Mouse (Mus musculus) cerebellum, postnatal 25 days (tissue): ENCODE data around the gene Rbpjl.

Source experiments
- DNase-seq, 2 experiments: peaks; one replicate each; pipeline ENCODE4 v3.0.0; 2021; ENCODE audit warnings: mixed read lengths in 2 of 2

The Rbpjl gene

DNA sequence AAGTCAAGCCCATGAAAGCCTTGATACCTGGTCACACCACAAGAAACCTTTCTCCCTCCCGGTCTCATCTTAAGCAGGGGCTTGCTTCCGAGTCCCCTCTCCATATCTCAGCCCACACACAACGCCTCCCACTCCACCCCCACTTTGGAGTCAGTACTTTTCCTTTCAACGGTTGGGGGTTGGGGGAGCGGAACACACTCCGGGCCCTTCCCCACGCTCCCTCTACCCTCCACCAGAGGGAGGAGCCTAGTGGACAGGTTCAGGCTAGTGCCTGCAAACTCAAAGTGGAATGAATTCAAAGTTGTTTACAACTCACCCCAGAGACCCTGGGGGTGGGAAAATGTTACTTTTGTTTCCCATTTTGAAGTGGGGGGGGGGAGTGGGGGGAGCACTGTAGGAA, 27.8 kb downstream of the Rbpjl start:
- no peak for DNase-seq

DNA sequence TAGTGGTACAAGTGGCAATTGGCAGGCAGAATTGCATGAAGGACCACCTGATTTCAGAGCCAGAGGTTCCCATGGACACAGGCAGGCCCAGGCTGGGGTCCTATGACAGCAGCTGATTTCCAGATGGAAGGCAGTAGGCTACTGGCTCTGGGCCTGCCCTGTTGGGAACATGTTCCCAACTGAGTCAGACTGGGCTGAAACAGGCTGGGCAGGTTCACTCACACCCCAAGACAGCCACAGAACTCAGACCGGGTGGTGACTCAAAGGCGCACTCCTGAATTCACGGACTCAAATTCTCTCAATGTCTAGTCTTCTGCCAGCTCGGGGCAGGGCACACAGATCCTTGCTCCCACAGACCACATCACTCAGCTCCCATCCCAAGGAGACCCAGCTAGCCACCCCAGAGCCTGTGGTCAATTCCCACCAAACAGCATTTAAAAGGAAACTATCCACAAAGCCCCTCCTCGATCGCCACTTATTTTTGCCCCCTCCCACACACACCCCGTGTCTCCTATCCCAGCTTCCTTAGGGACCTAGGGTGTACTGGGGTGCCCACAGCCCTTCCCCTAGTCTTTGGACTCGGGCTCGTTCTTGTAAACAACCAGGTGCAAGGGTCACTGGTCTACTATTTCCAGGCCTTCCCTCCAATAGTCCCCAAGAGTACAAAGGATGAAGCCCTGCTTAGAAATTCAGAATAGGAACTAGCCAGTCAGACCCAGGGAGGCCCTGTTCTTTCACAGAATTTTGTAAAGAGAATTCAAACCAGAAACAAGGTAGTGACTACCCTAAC, 28.9 kb downstream of the Rbpjl start:
- DNase-seq = no peak

DNA sequence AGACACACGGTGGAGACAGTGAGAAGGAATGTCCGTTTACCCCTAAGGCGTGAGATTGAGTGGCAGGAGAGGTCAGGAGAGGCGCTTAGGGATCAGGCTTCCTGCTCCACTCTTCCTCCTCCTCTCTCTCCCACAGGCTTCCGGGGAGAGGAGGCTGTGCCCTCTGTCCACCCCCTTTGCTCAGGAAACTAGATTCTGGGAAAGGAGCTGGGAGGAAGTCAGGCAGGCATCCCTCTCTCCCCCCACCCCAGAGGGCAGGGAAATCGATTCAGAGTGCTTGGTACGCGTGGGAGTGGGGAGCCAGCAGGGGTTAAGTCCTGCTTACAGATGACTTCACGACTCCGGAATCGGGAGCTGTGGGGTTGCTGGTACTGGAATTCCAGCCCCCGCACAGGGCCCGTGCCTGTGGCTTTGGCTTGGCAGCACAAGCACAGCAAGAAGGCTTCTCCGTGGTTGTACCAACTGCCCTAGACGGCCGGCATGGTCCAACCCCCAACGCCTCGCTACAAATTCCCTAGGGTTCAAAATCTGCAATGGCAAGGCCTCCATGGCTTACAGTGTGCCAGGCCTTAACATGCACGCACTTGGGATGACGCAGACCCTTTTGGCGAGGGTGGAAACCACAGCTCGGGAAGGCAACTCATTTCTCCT, 29.7 kb downstream of the Rbpjl start:
- DNase-seq = no peak

DNA sequence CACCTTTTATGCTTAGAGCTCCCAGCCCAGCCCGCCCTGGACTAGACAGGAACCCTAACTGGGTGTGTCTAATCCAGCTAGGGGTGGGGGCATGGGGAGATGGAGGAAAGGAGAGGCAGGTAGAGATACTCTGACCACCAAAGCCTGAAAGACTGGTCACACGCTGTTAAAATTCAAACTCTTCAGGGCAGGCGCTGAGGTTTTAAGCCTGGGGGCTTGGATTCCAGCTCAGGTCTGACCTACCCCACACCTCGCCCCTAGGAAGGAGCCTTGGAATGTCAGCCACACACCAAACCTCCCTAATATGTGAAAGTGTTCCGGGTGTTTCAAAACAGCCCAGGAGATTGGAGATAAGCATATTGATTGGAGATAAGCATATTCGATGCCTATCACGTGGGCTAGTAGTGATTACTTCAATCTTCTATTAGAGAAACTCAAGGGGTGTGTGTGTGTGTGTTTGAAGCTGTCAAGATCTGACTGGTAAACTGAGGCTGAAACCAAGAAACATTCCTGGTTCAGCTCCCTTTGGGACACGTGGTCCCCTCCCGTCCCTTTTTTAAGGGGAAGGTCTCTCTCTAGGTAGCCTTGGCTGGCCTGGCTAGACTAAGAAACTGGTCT, 30.4 kb downstream of the Rbpjl start:
- DNase-seq = no peak

DNA sequence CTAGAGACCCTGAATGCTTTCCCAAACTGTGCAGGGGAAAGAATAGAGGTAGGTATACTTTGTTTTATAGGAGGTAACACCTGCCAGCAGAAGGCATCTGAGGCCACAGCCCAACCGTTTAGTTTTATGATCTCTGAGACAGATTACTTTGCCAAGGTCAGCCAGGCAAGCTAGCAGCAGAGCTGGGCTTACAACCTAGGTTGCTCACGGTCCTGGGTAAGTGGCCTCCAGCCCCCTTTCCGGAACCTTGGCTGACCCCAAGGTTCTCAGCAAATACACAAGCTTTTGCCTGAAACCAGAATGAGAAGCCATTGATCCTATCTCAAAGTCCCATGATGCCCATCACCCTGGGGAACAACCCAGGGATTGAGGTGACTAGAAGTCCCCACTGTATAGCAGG, 31.7 kb downstream of the Rbpjl start:
- DNase-seq = no peak

DNA sequence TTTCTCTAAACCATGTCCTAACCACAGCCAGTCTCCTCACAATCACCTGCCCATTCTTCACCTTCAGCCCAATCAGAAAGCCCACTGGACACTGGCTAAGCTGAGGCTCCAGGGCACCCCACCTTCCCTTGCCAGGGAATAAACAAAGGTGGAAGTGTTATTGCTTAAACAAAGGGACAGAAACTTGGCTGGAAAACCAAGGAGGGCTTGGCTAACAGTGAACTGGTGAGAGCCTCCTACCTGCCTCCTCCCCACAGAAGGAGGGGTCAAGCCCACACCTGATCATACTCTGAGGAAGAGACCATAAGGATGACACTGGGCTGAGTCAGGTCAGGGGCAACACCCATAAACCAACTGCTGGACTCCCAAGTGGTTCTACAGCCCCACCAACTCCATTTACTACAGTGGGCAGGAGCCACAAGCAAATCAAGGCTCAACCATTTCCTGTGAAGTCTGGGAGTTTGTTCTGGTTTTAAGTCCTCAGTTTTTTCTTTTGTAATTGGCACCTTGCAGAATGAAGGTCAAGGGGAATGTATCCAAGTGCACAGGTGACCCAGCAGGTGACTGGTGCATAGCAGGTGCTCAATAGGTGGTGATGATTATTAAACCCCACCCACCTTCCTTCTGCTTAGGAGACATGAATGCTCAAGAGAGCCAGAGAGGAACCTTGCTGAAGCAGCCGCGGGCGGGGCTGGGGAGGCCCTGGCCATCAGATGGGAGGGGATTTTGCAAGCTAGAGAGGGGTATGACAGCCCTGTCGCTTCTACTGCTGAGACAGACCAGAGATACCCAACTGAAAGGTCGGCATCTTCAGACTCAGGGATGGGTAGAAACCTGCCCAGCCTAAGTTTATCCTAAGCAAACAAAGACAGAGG, 32.5 kb downstream of the Rbpjl start:
- DNase-seq = no peak

DNA sequence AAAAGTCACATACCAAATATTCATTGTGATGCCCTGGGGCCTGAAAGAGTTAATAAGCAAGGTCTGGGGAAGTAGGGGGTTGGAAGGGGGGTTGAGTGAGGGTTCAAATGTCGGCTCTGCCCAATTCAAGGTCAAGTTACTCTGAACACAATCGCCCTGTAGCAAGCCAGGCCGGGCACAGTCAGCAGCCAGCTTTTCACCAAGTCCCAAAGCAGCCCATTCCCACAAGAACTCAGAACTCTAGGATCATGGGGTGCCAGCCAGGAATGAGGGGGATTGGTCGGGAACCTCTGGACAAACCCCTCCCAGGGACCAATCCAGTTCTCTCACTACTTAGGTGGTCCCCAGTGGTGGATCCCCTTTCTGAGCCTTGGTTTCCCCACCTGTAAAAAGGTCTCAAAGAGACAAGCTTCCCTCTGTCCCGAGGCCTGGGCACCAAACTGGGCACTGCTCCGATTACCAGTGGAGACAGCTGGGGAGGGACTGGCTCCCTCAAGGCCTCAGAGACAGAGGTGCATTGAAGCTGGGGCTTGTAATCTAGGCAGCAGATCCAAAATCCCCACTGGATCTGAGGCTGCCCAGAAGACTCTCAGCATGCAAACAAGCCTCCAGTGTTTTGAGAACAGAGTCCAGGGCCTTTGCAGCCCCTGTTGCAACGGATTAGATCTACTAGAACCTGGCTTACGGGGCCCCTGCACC, 33.4 kb downstream of the Rbpjl start:
- DNase-seq = no peak

DNA sequence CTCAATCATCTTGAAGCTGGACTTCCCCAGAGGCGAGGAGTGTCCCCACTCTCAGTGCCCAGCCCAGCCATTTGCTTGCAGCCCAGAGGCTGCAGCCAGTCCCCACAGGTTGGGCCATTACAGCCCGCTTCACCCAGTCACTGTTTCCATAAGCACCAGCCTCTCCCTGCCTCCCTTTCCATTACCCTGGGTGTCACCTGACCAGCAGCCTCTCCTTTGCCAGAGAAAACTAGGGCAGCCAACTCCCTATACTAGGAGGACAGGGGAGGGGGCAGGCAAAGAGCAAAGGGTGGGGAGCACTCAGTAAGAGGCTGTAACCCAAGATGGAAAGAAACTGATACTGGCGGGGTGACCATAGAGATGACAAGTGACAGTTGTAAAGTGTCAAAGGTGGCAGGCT, 34.0 kb downstream of the Rbpjl start:
- no peak for DNase-seq

DNA sequence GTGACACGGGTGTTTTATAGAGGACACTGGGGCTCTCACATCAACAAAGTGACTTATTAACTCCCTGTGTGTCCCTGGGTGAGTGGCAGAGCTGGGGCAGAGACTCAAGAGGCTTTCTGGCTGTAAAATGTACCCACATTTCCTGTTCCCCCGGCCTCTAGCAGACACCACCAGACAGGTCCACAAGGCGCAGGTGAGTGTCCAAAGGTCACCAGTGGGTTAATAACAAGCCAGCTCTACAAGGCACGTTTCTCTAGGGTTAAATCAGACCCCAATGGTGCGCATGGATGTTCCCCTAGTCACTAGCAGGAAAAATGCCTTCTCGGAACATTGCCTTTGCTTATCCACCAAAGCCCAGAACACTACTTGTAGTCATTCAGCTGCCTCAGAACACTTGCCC, 34.8 kb downstream of the Rbpjl start:
- no peak for DNase-seq

DNA sequence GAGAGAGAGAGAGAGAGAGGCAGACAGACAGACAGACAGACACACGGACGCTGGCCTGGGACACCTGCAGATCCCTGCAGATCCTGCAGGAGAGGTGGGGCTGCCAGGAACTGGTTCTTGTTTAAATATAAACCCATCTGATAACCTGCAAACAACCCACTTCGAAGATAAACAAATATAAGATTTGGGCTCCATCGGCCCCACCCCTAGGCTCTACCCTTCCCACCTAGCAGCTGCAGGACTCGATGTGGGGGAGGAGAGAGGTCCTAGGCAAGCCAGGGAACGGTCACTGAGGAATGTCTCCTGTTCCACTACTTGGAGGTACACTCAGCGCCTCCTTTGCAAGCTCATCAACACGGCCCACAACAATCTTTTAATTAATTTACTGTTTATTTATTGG, 35.3 kb downstream of the Rbpjl start:
- DNase-seq = no peak

DNA sequence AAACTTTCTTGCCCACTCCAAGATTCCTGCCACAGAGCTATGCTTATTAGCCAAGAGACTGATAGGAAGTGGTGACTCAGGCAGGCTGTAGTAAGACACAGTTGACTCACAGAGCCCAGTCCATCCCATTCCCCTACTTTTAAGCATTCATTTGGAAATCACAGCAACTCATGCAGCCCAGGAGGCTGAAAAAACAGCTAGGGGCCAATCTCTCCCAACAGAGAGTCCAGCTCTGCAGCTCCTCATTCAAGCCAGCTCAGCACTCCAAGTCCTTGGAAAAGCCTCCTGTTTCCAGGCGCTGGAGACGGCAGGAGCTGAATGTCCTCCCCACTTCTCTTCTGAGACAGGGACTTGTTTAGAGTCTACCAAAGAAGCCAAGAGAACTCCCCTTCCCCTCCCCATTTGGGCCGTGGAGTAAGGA, 36.1 kb downstream of the Rbpjl start:
- DNase-seq = peak in 1 of 2 experiments; percentile 20

DNA sequence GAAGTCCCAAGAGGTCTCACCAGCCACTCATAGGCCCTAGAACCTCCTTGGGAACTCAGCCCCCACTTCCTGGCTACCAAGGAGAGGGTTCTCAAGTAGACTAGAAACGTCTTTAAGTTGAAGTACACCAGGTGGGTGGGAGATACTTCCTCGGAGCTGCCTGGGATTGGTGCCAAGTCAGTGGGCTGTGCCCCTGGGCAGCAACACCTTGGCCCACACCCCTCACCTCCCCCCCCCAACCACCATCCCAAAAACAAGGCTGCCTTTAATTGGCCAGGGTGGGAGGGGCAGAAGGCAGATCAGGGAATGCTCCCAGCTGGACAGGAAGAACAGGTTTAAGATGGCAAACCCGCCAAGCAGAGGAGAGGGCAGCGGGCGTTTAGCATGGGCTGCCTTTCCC, 37.4 kb downstream of the Rbpjl start:
- DNase-seq = no peak

DNA sequence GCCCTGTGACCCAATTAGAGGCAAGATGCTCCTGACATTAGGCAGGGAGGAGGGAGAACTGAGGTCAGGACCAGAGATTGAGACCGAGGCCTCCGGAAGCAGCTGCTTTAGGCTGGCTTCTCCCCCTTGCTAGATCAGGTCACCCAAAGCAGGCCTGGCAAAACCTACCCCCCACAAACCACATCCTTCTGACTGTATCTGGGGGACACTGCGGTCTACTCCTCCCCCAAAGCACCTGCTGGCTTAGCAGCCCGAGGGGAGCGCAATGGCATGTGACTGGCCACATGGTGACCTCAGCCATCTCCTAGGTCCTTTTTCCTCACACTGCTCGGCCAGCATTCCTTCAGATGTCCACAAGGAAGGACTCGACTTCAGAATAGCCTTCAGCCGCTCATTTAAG, 38.2 kb downstream of the Rbpjl start:
- no peak for DNase-seq

DNA sequence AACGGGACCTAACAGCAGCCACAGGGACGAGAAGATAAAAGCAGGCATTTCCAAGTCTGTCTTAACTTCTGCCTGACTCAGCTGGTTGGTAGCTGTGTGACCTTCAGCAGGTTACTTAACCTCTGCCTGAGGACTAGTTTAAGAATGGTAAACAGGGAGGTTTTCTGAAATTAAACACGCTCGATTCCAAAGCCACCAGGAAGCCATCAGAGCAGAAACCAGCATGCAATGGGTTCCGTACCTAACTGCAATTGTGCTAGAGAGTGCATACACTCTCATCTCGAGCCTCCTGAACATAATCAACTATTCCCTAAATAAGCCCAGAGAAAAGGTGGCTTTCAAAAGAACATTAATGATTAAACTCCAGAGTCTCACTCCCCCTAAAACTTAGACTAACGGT, 38.8 kb downstream of the Rbpjl start:
- no peak for DNase-seq

DNA sequence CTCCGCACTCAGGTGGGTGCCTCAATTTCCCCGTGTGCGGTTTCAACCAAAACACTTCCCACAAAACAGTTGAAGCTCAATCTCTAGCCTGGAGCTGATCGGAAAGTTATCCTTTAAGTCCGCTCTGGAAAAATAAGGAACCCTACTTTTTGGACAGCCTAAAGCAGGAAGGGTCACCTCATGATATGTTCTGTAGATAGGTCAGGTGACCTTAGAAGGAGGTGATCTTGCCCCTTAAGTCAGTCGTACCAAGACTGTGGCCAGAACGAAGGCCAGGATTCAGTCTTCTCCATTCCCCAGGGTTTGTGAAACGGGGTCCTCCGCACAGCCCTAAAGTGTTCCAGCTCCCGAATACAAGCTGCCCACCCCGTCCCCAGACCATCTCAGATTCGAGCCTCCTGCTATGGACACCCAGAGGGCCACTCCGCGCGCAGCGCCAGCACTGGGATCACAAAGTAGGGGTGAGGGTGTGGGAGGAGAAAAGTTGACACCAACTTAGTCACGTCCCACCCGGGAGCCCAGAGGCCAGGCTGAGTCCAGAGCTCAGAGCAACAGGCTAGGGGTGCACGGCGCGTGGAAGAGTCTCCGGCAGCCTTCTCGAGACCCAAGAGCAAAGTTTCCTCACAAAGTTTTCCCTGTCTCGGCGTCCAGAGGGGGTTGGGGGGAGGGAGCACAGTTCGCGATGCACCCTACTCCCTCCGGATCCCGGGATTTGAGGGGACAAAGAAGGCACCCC, 39.5 kb downstream of the Rbpjl start:
- DNase-seq = no peak

DNA sequence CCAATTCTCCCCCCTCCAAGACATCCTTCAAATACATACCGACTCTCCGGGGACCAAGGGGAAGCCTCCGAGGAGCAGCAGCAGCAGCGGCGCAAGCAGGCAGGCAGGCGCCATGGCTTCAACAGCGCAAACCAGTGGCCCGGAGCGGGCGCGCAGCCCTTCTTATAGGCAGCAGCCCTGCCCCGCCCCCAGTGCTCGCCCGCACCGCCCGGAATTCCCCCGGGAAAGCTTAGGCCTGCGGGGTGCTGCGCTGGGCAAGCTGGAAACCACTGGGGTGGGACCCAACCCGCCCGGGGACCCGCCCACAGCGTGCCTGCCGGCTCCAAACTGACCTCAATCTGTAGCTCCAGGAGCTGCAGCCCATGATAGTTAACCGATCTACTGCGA, 40.1 kb downstream of the Rbpjl start:
- peak; percentile 48 to 67 for DNase-seq

DNA sequence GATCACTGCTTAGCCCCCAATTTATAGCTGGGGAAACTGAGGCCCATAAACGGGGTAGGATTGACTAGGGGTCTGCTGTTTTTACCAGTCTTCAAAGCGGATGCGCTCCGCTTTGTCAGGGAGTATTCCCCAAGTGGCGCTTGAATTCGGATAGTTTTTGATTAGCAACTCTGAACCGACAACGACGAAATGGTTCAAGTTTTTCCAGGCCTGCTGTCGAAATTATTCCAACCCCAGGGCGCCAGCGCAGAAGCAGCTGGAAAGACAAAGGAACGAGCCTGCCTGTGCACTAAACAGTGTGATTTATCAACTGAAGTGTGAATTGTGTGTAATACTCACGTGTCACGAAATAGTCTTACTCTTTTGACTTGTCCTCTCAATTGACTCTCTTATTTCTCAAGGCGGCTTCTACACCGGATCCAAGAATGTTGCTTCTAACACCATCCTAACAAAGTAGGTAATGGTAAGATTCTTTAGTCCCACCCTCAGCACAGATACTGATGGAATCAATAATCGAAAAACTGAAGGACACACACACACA, 40.6 kb downstream of the Rbpjl start, which contains the start of gene Sdc4:
Gene Sdc4 (minus strand): TSS at position 428 of the 541 bp plus-strand sequence.
- no peak for DNase-seq

DNA sequence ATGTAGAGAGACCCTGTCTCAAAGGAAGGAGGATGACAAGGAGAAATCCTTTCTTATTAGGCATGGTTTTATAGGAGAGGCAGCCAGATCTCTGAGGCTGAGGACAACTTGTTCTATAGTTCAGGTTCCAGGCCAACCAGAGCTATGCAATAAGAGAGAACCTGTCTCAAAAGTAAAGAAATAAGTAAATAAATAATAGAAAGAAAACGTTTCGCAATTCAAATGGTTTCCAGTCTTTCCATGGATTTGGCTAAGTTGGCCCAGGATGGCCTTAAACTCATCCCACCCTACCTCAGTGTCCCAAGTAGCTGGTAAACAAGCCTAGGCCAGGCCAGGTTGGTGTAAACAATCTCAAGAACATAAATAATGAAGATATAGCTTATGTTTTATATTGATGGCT, 41.8 kb downstream of the Rbpjl start:
- DNase-seq = no peak

DNA sequence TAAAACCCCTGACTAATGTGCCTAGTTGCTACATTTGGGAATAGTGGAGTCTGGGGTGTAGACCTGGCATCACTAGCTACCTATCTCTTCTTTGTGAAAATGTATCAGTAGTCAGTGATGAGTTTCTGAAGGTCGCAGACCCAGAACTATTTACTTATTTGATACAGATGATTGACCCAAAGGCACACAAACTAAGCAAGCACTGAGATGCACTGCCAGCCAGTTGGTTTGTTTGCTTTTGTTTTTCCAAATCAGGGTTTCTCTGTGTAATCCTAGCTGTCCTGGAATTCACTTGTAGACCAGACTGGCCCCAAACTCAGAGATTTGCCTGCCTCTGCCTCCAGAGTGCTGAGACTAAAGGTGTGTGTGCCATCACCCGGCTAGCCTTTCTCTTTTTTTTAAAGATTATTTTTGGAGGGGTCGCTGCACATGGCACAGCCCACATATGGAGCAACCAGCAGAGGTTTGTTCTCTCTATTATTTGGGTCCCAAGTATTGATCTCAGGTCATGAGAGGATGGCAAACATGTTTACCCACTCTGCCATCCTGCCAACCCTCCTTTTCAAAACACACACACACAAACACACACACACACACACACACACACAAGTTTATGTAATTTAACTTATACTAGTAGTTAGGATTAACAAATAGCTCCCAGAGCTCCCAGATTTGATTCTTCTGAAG, 42.6 kb downstream of the Rbpjl start:
- no peak for DNase-seq

DNA sequence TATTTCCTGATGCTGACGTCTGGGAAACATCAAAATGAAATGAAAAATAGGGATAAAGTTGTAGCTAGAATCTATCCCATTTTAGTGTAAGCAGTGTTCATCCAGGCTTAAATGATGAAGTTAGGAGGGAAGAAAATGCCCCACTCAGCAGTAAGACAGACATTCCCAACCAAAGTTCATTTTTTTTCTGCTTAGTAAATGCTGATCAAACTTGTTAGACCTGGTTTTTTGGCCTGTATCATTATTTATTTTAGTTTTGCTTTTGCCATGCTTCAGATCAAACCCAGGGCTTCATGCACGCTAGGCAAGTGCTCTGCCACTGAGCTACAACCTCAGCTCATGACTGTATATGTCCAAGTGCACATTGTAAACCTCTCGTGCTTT, 43.1 kb downstream of the Rbpjl start:
- no peak for DNase-seq

DNA sequence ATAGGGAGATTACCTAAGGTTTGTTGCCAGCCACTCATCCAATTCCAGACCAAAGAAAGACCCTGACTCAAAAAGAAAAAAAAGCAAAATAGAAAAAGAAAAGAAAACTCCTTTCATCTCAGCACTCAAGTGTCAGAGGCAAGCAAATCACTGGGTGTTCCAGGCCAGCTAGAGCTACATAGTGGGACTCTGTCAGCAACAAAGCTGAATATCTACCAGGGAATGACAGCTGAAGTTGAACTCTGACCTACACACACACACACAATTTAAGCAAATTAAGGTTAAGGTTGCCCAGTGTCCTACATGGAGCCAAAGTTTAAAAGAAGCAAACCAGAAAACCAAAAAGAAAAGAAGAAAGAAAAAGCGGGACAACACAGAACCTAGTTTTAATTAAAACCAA, 45.2 kb downstream of the Rbpjl start:
- DNase-seq = no peak
